Mouse (Mus musculus) common myeloid progenitor, adult 5-6 weeks (primary cell): ENCODE data around the gene Eci1. TPM values are rescaled to one million over a fixed set of nuclear protein-coding genes. Genes with fewer than 3 reads are reported as not detected.

Experiments used
- ATAC-seq: replicated peaks from 2 replicates; pipeline ENCODE4 v1.8.0; 2016; ENCODE audit warnings: low read depth, mild to moderate bottlenecking, moderate TSS enrichment, inconsistent platforms; ENCODE audit not compliant: poor library complexity, severe bottlenecking
- total RNA-seq: library from RNA; stranded (forward); fragments of 200-1000, 187-1606 nt; gene quantifications from 2 replicates; pipeline ENCODE4 v1.2.3, GENCODE M21; 2017

Gene Eci1
- total RNA-seq, 1 experiment from 2014 or later: 28.7 TPM

- ATAC-seq: peak; percentile 36; the same call in 1 of the 2 replicates
Measured at GRCm38 (mm10) chr17:24488662-24489264, 62.3 kb downstream of the Eci1 start.

Other genes with a start within 250 kb of the Eci1 start
- gene Tbc1d24, start 221.1 kb upstream of the Eci1 start, total RNA-seq: 4.8 and 5.3 TPM in 2 replicates
- 0.10 and 0.50 TPM in 2 replicates for gene Ntn3, start 217.1 kb upstream of the Eci1 start, total RNA-seq
- 17.4 and 18.4 TPM in 2 replicates for gene Tedc2, start 205.8 kb upstream of the Eci1 start, total RNA-seq
- gene Ccnf, start 175.2 kb upstream of the Eci1 start, total RNA-seq: 29.1 and 30.8 TPM in 2 replicates
- gene Abca17, start 75.6 kb upstream of the Eci1 start, total RNA-seq: 0.14 TPM in 1 of 2 replicates, not detected in the other
- 13.7 and 22.4 TPM in 2 replicates for gene Abca3, start 74.7 kb upstream of the Eci1 start, total RNA-seq
- gene Rnps1, start 12.1 kb upstream of the Eci1 start, total RNA-seq: 360 and 414 TPM in 2 replicates
- gene Dnase1l2, start 16.5 kb downstream of the Eci1 start, total RNA-seq: 1.4 TPM in 1 of 2 replicates, not detected in the other
- gene E4f1, start 43.7 kb downstream of the Eci1 start, total RNA-seq: 10.0 and 15.2 TPM in 2 replicates
- gene Pgp, start 43.8 kb downstream of the Eci1 start, total RNA-seq: 21.6 and 23.5 TPM in 2 replicates
- 1.3 TPM in 1 of 2 replicates, not detected in the other for gene Bricd5, start 47.2 kb downstream of the Eci1 start, total RNA-seq
- 9.6 and 25.7 TPM in 2 replicates for gene Mlst8, start 52.4 kb downstream of the Eci1 start, total RNA-seq
- gene Caskin1, start 62.0 kb downstream of the Eci1 start, total RNA-seq: not detected in 2 replicates
- 59.3 and 60.5 TPM in 2 replicates for gene Traf7, start 101.3 kb downstream of the Eci1 start, total RNA-seq
- 0.05 TPM in 1 of 2 replicates, not detected in the other for gene Rab26, start 107.6 kb downstream of the Eci1 start, total RNA-seq
- gene Pkd1, start 123.2 kb downstream of the Eci1 start, total RNA-seq: 8.3 and 37.4 TPM in 2 replicates
- gene Tsc2, start 206.0 kb downstream of the Eci1 start, total RNA-seq: 39.0 and 52.2 TPM in 2 replicates
- gene Nthl1, start 206.0 kb downstream of the Eci1 start, total RNA-seq: 18.0 and 25.1 TPM in 2 replicates
- 1.3 and 1.4 TPM in 2 replicates for gene Slc9a3r2, start 223.7 kb downstream of the Eci1 start, total RNA-seq
- gene Npw, start 231.8 kb downstream of the Eci1 start, total RNA-seq: 0.27 and 1.4 TPM in 2 replicates
- 20.0 and 25.4 TPM in 2 replicates for gene Zfp598, start 243.0 kb downstream of the Eci1 start, total RNA-seq